Mouse (Mus musculus) mesoderm, embryonic 11.5 days (tissue): ENCODE results near the gene 4933411K16Rik.

Source experiments
- DNase-seq: peaks from one replicate; pipeline ENCODE4 v3.0.0-alpha.2; 2012; ENCODE audit warnings: low read depth, low spot score

The 4933411K16Rik gene

DNA sequence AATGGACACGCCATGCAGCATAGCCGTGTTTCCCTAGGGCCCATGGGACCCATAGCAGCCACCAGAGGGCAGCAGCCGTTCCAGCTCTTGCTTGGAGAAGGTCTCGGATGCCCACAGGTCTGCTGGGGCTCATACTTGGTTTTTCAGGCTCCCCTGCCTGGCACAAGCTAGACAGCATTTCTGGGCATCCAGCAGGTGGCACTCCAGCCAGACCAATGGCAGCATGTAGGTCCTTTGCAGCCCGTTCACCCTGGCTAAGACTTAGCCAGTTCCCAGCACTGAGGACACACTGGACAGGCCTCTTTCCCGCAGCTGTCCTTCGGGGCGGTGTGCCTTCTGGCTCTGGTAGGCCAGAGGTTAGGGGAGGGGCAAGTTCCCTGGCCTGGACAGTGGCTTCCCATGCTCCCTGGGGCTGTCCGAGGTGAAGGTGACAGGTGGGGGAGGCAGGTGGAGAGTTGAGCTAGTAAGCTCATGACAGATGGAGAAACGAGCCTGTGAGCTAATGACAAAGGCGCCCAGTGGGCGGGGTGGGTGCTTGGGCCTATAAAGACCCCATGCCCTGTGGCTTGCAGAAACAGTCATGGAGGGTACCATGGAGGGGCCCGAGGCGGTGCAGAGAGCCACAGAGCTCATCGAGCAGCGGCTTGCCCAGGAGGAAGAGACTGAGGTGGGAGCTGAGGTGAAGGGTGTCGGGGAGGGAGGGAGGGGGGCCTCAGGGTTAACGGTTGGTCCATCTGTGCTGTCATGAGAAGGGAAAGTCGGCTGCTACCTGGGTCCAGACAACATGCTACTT is 16.4 kb upstream of the 4933411K16Rik start, which contains the start of gene Ankrd2:
Gene Ankrd2, plus strand, starts transcription at position 545 of the 793 bp plus-strand sequence.
- peak; percentile 83 for DNase-seq

DNA sequence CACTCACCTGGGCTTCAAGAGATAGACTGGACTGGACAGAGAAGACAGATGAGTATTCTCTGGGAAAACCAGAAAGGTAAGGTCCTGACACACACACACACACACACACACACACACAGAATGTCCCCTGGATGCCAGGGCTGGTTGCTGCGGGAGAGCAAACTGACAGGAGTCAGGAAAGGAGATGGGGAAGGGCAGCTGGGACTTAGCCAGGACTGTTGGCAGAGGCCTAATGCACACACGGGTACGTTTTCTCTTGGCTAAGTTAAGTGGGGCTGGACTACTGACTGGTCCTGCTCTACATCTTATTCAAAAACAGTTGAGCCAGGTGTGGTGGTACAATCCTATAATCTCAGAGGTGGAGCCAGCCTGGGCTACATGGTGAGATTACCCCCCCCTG is 15.7 kb upstream of the 4933411K16Rik start:
- no peak for DNase-seq

DNA sequence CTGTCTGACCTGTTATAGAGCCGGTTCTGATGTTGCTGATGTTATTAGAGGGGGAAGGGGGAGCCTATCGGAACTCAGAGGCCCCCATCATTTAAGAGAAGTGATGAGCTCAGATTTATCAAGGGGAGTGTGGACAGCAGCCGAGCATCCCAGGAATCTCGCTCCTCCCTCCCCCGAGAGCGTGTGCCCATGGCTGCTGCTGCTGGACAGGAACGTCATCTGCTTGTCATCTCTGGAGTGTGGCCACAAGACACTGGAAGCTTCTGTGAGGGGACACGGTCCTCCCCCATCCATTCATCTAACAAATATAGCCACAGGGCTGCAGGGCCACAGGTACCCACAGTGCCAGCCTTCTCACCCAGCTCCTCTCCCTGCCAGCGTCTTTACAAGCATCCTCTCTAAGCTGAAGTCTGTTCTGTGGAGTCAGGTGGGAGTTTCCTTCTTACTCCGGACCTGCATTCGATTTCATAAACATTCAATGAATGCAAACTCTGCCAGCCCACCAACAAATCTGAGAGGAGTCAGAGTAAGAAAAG is 14.8 kb upstream of the 4933411K16Rik start:
- no peak for DNase-seq

DNA sequence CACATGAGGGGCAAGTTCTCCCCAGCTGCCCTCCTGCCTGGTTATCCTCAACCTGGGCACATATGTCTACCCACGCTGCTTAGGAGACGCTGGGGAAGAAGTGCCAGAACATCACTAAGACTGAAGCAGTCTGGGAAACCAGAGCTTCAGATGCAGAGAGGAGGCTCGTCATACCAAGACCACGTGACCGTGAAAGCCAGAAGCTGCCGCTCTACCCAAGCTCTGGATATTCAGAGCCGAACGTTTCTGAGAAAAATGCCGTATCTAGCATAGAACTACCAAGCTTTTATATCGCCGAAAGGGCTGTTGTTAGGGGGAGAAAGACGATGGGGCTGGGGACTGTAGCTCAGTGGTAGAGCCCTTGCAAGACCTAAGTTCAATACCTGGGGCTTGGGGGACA is 13.7 kb upstream of the 4933411K16Rik start:
- no peak for DNase-seq

DNA sequence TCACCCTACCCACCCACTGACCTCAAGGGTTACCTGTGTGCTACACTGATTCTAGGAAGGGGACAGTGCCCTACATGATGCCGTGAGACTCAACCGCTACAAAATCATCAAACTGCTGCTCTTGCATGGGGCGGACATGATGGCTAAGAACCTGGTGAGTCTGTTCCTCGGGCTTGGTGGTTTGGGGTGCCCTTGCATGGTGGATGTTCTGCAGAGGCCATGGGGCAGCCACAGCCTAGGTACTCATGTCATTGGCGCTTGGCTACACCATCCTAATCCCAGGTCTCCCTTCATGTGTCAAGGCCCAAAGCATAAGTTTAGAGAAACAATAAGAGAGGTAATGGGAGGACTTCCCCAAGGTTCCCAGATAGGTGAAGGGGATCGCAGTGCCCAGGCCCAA is 8.1 kb upstream of the 4933411K16Rik start:
- no peak for DNase-seq

DNA sequence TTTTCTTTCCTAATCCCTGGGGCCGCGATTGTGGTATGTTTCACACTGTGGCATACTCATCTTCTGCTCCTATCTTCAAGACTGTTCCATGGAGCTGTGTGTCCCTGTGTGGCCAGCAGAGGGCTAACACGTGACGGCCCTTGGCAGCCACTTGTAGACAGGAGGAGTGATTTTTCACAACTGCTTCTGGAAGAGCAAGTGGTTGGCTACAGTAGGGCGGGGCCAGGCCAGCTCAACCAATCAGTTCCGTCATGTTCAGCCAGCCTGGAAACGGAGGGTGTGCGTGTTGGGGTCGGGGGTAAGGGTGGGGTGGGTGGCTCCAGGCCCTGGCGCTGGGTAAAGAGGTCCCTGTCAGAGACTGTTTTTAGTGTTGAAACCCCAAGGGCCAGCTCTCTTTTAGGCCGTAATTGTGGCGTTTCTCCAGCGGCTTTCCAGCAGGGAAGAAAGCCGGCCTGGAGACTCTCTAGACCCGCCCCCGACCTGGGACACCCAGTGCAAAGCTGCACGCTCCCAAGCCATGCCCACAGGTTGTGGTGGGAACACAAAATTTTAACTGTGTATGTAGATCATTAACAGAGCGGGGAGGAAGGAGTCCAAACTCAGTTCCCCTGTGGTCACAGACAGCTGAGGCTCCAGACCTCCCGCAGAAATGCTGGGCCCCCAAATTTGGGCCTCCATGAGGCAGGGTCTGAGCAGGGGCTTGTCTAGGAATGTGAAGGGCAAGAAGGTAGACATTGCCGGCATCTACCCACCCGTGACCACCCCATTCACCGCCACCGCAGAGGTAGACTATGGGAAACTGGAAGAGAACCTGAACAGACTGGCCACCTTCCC is 6.6 kb upstream of the 4933411K16Rik start, which contains the start of gene Hoga1:
Gene Hoga1, plus strand, starts transcription at position 342 of the 834 bp plus-strand sequence.
- peak; percentile 87 for DNase-seq

DNA sequence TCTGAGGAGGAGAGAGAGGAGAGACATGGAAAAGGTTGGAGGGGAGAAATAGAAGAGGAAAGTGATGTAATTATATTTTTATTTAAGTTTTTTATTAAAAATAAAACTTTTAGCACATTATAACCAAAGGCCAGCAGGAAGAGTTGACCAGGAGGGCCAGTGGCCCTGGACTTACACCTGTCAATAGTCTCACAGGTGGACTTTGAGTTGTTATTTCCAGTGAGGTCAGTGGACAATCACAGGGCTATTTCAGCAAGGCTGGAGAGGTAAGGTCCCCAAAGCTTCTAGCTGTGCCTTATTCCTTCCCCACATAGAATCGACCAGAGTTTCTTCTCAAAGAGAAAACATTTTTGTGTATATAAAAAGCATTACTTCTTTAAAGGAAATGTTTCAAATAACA is 1.8 kb upstream of the 4933411K16Rik start:
- DNase-seq: no peak

DNA sequence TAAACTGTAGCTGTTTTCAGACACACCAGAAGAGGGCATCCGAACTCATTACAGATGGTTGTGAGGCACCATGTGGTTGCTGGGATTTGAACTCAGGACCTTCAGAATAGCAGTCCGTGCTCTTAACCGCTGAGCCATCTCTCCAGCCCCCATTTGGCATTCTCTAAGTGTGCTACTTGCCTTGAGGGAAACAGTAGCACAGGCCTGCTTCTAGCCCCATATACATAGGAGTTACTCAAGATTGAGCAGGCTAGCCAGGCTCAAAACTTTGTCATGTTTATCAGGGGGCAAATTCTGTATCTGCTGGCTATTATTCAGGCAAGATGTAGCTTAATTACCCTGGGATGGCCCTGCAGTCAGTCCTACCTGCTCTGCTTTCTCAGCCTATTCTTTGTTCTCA is 697 bp upstream of the 4933411K16Rik start:
- no peak for DNase-seq

DNA sequence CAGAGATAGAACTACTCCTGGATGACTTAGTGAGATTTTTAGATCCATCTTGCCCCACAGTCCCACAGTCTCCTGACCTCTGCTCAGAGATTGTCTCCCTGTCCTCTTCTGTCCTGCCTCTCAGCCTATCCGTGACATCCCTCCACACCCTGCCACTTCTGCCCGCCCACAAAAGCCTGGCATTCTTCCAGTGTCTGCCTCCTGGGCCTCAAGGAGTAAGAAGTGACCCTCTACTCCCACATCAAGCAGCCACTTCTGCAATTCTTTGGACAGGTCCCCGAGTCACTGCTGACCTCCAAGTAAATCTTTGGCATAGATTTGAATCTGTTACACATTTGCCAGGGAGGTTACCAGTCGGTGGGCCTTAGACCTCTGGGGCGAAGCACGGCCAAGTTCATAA is 2.2 kb downstream of the 4933411K16Rik start:
- no peak for DNase-seq

DNA sequence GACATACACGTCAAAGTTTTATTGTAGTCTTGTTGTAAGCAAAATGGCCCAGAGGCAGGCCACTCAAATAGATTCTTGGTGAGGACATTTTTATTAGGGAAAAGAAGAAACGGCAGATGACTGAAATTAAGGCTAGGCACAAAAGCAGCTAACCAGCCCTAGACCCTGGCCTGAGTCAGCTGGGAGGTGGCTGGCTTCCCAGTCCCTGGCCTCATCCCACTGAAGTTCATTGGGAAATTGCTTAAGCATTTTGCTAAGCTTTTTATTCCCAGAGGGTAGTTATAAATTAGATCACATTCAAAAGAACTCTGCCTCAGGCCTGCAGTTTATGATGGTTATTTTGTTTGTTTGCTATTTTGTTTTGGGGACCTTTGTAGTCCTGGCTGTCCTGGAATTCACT is 3.8 kb downstream of the 4933411K16Rik start:
- DNase-seq: no peak

DNA sequence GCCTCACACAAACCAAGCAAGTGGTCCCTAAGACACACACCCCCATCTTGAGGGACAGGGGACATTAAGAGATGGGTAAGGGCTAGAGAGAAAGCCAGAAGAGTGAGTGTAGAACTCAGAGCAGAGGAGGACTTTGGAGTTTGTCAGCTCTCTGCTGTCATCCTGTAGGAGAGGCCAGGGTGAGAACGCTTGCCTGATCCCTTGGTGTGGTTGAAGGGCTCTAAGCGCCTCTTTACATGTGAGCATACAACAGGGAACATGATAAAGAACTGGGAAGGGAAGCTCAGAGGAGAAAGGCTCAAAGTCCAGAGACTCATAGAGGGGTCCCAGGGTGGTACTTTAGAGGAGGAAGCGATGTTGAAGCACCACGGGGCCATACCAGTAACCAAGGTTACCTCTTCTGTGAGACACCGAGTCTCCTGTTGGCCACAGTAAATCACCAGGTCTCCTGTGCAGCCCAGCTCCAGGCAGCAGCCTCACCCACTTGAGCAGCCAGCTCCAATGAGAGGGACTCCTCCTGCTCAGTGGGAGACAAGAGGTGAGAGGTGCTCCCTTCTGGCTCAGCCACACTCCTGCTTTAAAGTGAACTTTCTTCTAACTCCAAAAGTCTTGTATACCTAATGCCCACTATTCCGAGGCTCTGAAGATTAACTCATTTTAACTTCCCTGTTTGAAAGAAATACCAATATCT is 4.8 kb downstream of the 4933411K16Rik start:
- no peak for DNase-seq

DNA sequence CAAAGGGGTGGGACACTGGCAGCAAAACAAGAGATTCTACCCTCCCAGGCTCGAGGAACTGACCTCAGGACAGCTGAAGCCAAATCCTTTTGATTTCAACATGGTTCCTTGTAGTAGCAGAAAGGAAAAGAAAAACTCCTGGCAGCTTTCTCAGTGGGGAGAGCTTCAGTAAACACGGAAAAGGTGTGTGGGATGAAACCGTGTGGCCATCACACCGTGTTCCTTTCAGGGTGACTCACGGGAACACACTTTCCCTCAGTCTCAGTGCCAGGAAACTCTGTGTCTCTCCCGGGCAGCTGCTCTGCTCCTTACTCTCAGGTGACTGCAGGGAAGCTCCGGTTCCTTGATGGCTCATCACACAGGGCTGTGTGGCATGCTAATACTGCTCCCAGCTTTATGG is 6.4 kb downstream of the 4933411K16Rik start:
- no peak for DNase-seq

DNA sequence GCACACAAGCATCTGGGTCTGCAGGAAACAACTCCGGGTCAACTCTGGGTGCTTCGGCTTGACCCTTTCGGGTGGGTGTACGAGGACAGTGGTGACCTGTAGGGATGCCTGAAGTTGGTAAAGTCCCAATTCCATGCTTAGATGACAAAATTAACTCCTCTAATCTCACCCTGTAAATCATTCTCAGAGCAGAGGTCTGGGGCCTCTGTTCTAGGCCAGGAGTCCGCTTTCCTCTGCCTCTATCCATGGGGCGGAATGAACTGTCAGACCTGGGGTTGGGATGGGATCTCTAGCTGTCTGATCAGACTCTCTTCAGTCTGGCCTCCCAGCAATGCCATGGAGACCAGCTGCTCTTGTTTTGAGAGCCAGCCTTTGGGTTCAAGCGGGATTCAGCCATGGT is 9.4 kb downstream of the 4933411K16Rik start:
- no peak for DNase-seq

DNA sequence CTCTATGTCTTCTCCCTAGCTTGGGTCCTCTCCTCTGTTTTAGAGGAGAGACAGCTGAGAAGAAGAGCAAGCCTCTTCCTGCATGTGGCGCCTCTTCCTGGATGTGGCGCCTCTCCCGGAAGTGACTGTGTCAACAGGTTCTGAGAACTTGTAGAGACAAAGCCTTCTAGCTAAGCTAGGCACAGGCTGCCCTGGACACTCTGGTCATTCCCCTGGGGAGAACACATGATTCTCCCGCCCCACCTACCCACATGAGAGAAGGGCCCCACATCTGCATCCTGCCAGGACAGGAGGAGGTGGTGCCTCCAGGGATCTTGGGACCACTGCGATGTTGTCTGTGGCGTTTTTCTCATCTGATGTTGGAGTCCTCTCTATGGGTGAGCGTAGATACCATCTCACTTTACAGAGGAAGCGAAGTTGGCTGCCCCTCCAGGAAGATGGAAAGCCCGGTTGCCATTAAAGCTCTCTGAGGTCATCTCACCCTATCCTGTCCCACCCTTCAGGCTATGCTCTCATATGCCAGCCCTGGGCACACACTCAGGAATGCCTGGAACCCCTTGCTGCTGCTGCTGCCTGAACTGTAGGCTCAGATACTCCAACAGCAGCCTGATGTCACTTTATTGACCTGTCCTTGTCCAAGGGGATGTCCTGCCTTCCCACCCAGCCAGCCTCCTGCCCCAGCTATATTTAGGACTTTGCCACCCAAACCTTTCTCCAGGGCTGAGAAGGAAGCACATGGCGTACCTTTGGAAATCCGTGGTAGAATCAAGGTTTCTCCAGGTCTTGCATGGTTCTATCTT is 16.6 kb downstream of the 4933411K16Rik start:
- DNase-seq: no peak

DNA sequence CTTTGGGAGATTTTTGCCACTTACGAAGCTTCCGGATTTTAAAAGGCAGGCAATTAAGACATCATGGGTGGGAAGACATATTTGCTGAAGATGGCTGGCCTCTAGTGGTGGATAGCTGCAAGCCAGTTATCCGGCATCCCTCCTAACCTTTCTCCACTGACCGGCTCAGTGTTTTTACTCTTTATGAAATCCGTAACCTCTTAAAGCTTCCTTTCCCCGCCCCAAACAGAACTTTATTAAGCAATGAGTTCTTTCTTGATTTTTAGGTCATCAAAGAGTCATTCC is 17.1 kb downstream of the 4933411K16Rik start:
- no peak for DNase-seq

DNA sequence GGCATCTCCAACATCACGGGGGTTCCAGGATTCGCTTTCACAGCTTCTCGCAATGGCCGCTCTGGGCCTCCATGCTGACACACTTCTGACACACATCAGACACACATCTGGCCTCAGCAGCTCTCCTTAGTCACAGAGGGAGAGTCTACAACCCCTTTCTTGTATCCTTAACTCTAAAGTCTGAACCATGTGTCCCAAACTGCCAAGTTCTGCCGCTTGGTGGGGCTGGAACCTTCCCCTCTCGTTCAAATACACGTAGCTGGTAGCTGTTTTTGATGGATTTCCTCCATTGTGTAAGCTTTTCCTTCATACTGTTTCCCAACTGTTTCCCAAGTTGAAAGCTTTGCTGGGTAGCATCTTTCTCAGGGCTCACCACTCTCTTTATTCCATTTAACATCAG is 19.2 kb downstream of the 4933411K16Rik start:
- DNase-seq: no peak

DNA sequence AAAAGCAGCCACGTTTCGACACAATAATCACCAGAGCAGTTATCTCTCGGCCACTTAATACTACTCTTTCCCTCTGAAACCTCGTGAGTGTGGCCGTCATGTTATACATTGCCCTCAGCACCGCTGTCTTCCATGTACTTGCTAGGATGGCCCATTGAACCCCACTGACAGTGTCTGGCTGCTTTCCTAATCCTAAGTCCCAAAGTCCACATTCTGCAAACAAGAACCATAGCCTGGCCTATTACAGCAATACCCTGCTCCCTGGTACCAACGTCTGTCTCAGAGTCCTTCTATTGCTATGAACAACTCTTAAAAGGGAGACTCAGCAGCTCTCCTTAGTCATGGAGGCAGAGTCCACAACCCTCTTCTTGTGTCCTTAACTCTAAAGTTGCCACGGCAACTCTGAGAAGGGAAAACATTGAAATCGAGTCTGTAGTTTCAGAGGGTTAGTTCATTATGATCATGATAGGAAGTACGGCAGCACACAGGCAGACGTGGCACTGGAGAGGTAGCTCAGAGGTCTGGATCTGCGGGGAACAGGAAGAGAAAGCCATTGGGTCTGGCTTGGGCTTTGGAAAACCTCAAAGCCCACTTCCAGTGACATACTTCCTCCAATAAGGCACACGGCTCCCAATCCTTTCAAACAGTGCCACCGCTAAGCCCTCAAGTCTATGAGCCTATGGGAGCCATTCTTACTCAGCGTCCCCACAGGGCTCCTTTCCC is 20.0 kb downstream of the 4933411K16Rik start:
- no peak for DNase-seq

DNA sequence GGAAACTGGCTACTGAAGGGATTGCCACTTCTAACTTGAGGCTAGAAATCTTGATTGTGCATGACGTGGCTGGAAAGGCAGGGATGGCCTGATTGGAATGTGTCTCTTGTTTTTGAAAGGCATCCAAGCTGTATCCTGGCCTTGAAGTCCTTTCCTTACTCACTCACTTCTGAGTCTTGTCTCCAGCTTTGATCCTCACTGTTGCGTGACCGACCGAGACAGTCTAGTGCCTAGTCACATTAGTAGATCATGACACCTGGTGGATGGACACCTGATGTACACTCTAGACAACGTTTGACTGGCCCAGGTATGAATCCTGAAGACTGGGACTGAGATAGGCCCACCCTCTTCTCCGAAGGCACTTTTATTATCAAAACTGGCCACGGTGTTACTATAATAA is 20.8 kb downstream of the 4933411K16Rik start:
- no peak for DNase-seq

DNA sequence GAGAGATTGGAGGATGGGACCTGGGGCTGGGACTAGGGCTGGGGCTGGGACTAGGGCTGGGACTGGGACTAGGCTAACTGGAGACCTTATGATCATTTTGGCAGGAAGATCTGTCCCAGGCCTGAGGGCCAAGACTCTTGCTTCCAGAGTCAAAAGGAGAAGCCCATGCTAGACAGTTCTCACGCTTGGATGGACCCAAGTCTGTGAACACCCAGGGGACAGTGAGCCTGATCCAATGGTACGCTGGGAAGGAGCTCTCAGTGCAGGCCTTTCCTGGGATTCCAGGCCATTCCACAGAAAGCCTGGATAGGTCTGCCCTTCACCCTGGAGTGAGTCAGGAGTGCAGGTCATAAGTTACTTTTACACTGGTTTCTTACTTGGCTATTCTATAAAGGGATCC is 23.0 kb downstream of the 4933411K16Rik start:
- DNase-seq: no peak

DNA sequence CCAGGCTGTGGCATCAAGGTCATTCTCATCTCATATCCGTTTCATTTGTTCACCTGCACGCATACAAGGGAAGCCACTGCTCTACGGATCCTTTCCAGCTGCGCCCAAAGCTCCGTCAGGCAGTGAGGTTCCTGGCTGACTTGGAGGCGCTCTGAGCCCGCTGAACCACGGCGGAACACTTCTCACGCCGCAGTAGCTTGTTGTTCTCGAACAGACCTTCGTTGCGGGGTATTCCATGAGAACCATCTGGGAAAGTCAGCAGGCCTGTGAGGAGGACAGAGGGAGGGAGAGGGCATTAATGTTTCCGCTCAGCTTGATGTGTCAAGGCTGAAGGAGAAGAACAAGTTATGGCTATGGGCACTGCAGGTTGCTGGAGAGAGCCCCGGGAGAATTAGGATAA is 23.9 kb downstream of the 4933411K16Rik start:
- DNase-seq: no peak

DNA sequence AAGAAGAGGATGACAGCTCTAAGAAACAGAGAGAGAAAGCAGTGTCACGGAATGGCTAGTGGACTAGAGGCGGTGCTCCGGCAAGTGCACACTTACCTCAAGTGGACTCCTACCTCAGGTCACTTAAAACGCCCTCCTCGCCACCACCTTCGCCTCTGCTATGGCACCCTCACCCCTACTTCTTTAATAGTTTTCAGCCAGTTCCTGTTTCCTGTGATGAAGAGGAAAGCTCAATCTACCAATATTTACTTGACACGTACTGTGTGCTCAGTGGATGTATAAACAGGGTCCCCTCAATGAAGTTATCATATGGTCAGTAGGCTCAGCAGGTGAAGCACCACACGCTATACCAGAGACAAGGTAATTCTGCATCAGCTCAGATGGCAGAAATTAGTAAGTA is 26.5 kb downstream of the 4933411K16Rik start:
- no peak for DNase-seq
